Mouse (Mus musculus) megakaryocyte, adult 5-6 weeks (primary cell): ENCODE measurements around the gene Mcl1. TPM values are rescaled to one million over a fixed set of nuclear protein-coding genes. Genes with fewer than 3 reads are reported as not detected.
A peak's percentile ranks its signal among the peaks of the same experiment; 100 is the strongest.
"Not testable (repeated sequence)": the region's sequence is repeated elsewhere in the genome, so short reads cannot be mapped to it uniquely, and the experiment has no call there.

Experiments
- ATAC-seq: 2 replicates; pipeline ENCODE4 v1.8.0; 2016; ENCODE audit warnings: mild to moderate bottlenecking, inconsistent platforms; ENCODE audit not compliant: poor library complexity, severe bottlenecking
- total RNA-seq, 2 experiments: library from RNA; stranded (forward) in 1 of 2; stranded (reverse) in 1 of 2; fragments of 153-499, 151-499 nt in 1 of 2; fragments of 221-1000, 200-1000 nt in 1 of 2; gene quantifications; 2 replicates each; pipeline versions ENCODE4 v1.2.3 to v1.2.4; 2015 to 2017

Gene Mcl1
- total RNA-seq, 2 experiments from 2014 or later = 343 to 463 TPM

DNA sequence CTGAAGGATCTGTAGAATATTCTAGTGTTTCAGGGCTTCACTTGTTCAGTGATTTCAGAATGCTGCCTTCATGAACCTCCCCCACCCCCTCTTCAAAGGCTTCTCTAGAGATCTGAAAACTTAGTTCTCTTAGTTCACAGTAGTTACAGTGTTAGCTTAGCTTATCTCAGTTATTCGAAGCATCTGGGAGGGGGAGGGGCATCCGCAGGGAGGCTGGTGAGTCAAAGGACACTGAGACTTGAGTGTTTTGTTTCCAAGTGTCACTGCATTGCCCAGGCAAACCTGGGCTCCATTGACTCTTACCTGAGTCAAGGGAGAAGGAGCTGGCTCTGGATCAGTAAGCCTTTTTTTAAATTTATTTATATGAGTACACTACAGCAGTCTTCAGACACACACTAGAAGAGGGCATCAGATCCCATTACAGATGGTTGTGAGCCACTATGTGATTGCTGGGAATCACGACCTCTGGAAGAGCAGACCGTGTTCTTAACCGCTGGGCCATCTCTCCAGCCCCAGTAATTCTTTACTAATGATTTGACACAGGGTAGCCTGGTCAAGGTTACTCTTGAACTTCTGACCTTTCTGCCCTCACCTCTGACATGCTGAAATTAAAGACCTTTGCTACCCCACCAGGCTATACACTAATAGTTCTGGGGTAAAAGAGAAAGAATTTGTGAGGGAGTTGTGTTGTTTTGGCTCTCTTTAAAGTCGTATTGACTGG, 7.7 kb downstream of the Mcl1 start:
- no peak for ATAC-seq

DNA sequence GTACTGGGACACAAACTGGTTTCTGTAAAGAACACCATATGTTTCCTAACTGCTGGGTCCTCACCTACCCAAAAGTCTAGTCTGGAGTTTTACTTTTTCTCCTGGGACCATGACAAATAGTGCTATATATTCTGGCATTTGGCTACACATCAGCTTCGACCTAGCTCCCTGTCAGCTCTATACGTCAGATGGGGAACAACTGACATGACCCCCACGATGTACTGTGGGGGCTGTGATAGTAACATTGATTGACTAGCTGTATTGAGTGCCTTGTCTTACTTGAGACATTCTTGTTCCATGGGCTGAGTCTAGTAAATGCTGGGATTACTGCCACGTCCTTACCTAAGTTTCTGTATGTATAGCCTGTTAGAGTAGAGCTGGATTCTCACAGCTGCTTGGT, 8.9 kb downstream of the Mcl1 start:
- no peak for ATAC-seq

GRCm38 (mm10) chr3:95668026-95668425, 9.4 kb downstream of the Mcl1 start:
- no peak for ATAC-seq

GRCm38 (mm10) chr3:95668589-95669308, 10.2 kb downstream of the Mcl1 start:
- ATAC-seq = peak; percentile 56

DNA sequence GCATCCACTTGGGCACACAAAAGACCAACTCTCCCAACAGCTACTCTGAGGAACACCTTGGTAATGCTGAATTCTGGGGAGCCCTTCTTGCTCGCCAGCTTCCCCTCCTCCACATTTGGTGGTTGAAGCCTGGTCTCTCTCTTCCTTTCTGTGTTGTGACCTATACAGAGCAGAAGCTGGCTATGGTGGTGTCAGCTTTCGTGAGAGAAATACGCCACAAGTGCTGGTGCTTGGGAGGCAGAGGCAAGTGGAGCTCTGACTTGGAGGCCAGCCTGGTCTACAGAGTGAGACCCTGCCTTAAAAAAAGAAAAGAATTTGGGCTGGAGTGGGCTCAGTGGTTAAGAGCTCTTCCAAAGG, 10.7 kb downstream of the Mcl1 start:
- peak; percentile 16 for ATAC-seq

- not testable (repeated sequence) for ATAC-seq
Measured at GRCm38 (mm10) chr3:95670419-95670818, 11.8 kb downstream of the Mcl1 start.

- ATAC-seq = no peak
Measured at GRCm38 (mm10) chr3:95671201-95671600, 12.6 kb downstream of the Mcl1 start.

DNA sequence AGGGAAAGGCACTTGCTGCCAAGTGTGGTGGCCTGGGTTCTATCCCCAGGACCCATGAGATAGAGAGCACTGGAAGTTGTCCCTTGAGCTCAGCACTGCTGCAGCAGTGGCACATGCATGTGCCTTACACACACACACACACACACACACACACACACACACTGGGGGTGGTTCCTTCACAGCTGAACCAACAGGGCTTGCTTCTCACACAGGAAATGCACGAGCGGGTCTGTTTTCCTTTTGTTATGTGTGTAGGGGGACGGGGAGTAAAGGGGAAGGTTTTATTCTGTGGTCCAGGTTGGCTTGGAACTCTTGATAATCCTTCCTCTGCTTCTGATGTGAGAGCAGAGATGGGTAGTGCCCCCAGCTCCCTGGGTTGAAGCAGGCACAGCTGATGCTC, 13.9 kb downstream of the Mcl1 start:
- ATAC-seq = no peak

DNA sequence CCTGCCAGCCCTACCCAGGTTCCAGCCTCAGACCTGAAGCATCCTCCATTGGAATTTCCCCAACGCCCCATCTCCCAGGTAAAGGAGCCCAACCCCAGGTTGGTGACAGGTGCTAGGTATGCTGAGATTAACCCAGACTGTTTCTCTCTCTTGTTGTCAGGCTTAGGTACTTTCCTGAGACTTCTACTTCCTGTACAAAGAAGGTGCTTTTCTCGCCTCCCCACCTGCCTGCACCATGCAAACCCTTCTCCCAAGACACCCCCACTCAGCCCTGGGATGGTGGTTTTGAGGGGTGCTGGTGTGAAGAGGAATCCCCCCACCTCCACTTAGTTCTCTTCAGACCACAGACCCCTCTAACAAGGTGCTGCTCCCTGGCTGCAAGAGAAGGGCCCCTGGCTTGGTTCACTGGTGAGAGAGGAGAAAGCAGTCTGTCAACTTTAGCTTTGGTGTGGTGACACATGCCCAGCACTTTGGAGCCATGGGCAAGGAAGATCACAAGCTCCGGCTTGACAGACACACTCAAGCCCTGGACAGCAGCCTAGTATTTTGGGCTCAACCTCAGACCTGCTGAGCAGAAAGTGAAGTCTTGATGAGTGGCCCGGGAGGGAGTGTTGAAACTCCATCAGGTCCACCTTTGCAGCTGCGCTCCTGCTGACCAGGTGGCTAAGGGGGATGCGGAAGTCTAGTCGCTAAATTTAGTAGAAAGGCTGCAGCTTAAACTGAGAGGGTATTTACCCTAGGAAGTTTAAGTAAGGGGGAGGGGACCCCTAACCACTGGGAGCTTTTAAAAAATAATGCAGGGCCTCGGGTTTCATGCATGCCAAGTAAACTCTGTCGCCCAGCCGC, 14.5 kb downstream of the Mcl1 start:
- ATAC-seq = no peak

- peak; percentile 39 for ATAC-seq
Measured at GRCm38 (mm10) chr3:95673707-95674211, 15.2 kb downstream of the Mcl1 start.

DNA sequence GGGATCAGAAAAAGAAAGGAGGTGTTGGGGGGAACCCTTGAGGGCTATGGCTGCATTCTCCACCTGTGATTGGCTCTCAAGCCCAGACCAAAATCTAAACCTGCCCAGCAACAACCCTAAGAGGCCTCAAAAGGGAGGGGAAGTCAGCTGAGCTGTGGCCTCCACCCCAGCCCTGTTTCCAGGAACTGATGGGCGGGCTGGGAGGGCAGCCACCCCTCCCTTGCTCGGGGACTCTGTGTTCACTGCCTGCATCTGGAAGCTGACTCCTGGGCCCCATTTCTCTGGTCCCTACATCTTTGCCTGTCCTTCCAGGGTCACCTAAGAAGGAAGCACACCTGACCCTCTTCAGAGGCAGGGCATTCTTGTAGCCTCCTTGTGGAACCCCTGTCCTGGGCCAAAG, 15.6 kb downstream of the Mcl1 start:
- ATAC-seq = peak; percentile 69

DNA sequence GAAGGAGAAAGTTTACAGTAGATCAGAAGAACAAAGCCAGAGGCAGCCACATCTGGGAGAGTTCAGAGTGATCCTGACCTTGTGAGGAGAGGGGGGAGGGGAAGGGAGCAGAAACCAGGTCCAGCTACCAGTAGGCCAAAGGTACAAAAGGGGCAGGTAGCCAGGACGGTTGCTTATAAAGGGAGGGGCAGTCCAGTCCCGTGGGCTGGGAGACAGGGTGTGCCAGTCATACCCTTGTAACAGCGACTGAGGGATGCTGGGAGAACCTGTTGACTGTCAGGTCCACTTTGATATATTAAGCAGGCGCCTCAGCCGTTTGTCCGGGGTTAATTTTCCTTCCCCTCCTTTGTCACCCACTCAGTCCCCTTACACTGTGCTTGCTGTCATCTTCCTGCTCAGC, 16.2 kb downstream of the Mcl1 start:
- ATAC-seq = no peak

- peak; percentile 30 for ATAC-seq
Measured at GRCm38 (mm10) chr3:95675301-95676092, 16.9 kb downstream of the Mcl1 start.

DNA sequence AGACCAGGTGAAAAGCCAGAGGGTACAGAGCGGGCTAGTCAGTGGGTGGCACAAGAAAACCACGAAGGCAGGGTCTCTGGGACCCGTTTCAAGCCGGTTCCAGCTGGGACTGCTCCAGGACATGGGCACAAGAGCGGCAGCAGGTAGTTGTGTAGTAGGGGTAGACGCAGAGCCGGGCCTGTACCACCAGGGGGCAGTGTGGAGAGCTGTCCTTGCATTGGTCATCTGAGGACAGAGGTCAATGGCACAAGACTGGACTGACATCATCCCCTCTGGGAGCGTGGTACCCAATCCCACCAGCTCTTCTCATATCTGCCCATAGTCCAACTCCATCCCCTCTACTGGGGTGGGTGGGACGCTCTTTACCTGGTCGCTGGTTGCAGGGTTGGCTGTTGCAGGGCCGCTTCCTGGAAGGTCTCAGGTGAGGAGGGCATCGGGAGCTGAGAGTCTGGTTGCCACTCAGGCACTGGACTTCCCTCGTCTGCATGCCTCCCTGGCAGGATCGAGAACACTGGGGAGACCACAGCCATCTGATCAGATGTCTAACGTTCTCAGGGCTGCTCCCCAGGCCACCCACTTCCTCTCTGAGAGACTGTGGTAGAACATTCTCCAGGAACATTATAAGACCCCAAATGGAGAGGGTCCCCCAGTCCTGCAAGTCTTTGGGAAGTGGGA, 18.3 kb downstream of the Mcl1 start:
- peak; percentile 45 for ATAC-seq

DNA sequence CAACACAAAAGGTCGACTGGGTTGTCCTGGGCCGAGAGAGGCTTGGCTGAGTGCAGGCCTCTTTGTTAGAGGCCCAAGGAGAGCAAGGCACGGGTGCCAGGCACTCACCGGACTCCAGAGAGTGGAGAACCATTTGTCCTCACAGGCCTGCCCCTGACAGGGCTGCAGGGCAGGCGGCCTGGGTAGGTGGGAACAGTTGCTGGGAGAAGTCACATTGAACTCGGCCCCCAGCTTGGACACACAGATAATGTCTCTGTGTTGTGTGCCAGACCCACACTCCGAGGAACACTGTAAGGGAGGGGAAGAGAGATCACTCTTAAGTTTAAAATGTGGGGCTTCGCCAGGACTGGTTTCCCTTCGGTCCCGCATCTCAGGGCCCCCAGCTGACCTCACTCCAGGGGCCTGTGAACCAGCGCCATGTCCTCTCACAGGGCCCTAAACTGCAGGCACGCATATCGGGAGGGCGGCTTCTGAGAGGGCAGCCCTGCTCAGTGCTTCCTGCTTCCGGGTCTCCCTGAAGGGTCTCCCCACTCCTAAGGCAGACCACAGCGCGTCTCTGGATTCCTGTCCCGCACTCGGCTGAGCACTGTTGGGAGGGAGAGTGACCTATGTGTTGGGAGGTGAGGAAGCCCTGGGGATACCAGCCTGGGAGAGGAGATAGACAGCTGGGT, 19.0 kb downstream of the Mcl1 start:
- ATAC-seq = no peak

GRCm38 (mm10) chr3:95679551-95679950, 21.0 kb downstream of the Mcl1 start:
- ATAC-seq = no peak

DNA sequence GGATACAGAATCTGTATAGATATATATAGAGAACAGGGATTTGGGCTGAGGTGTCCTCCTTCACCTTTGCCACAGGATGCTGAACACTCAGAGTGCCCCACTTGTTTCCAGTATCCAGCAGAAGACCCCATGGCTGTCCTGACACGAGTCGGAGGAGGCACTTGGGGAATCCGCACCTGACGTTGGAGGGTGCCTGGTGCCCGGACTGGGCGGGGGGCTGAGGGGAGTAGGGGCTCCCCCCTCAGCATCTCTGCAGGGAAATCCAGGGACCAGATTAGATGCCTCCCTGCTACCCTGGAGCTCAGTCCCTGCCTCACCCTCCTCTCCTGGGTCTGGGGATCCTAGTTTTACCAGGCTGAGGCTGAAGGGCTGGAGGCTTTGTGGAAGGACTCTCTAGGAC, 22.1 kb downstream of the Mcl1 start:
- no peak for ATAC-seq

- ATAC-seq = no peak
Measured at GRCm38 (mm10) chr3:95681365-95681764, 22.8 kb downstream of the Mcl1 start.

DNA sequence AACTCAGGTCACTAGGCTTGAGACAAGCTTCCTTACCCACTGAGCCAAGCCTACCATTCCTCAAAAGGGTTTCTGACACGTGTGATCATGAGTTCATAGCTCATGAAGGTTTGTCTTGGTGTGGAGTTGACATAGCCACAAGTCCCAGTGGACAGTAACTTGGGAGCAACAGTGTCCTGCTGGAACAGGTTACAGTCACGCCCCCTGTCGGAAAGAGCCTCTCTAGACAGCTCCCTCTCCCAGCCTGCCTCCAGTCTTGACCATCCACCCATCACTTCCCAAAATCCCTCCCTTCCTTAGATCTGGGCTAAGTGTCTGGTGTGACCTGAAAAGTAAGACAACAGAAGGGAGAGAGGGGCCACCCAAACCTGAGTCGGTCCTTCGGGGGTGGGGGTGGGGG, 24.3 kb downstream of the Mcl1 start:
- ATAC-seq = no peak

GRCm38 (mm10) chr3:95684846-95685245, 26.3 kb downstream of the Mcl1 start:
- ATAC-seq = no peak
